Mouse (Mus musculus) olfactory bulb, adult 2 months (tissue): ENCODE data around the gene March1. TPM values are rescaled to one million over a fixed set of nuclear protein-coding genes. Genes with fewer than 3 reads are reported as not detected.

ENCODE experiments used
- H3K27ac ChIP-seq: fragments of 200-500 bp; 2 replicates; pipeline ENCODE4 v1.5.1; 2012; ENCODE audit warnings: low read depth, low read length; ENCODE audit not compliant: insufficient read depth
- H3K4me1 ChIP-seq: fragments of 200-500 bp; 2 replicates; pipeline ENCODE4 v1.6.1; 2012; ENCODE audit warnings: low read length; ENCODE audit not compliant: control insufficient read depth, insufficient read depth
- H3K4me3 ChIP-seq: fragments of 200-500 bp; 2 replicates; pipeline ENCODE4 v1.5.1; 2012; ENCODE audit warnings: mild to moderate bottlenecking, low read depth, low read length, moderate library complexity; ENCODE audit not compliant: insufficient read depth
- CTCF ChIP-seq: fragments of 200-500 bp; IDR thresholded peaks from 2 replicates; pipeline ENCODE4 v1.5.1; 2012; ENCODE audit warnings: low read depth, mild to moderate bottlenecking, low read length, moderate library complexity; ENCODE audit not compliant: insufficient read depth
- POLR2A ChIP-seq: fragments of 200-500 bp; IDR thresholded peaks from 2 replicates; pipeline ENCODE4 v1.6.1; 2012; ENCODE audit warnings: mild to moderate bottlenecking, low read depth, low read length, moderate library complexity; ENCODE audit not compliant: insufficient read depth
- WGBS: fragments of 180-500 bp; shearing (Covaris S2); methylation state at CpG from one replicate; pipeline ENCODE4 v1.1.7; 2018; 5-methylcytosine and 5-hydroxymethylcytosine counted together
- polyA plus RNA-seq: library from polyadenylated mRNA; stranded (reverse); fragments of >200 nt; gene quantifications from 2 replicates; pipeline ENCODE4 v1.2.4, GENCODE M21; 2012; ENCODE audit warnings: low replicate concordance; ENCODE audit not compliant: missing spikeins, insufficient read depth, insufficient read length

March1 gene
- polyA plus RNA-seq, 1 experiment = not detected

GRCm38 (mm10) chr8:66444141-66444540, 826.4 kb downstream of the March1 start:
- Histone ChIP-seq H3K27ac (no peak overlapping the region), H3K4me3 (no peak overlapping the region), H3K4me1 (no peaks in the 10 kb centered on the region)
- 63% methylated on average over 5 of the region's 5 CpGs for WGBS
- TF ChIP-seq POLR2A (no peak), CTCF (no peak)

- TF ChIP-seq POLR2A = no peak
- no peak overlapping the region for H3K27ac ChIP-seq
- H3K4me1 ChIP-seq = no peaks in the 10 kb centered on the region
- no peak overlapping the region for H3K4me3 ChIP-seq
- WGBS = 80% methylated on average over 3 of the region's 3 CpGs
These were observed 827.7 kb downstream of the March1 start for GRCm38 (mm10) chr8:66445351-66445750.

GRCm38 (mm10) chr8:66450691-66451090, 833.0 kb downstream of the March1 start:
- H3K4me1 ChIP-seq = no peaks in the 10 kb centered on the region
- TF ChIP-seq POLR2A (no peak), CTCF (no peak)
- WGBS = 17% methylated on average over 5 of the region's 5 CpGs
- H3K27ac ChIP-seq = no peak overlapping the region
- no peak overlapping the region for H3K4me3 ChIP-seq

GRCm38 (mm10) chr8:66457057-66457456, 839.4 kb downstream of the March1 start:
- TF ChIP-seq POLR2A (no peak), CTCF (no peak)

GRCm38 (mm10) chr8:66469821-66470220, 852.1 kb downstream of the March1 start:
- no peak overlapping the region for H3K4me3 ChIP-seq
- 91% methylated on average over 3 of the region's 3 CpGs for WGBS
- no peak for TF ChIP-seq CTCF
- TF ChIP-seq POLR2A = no peak

More at GRCm38 (mm10) chr8:66457057-66457456, 839.4 kb downstream of the March1 start:
- Histone ChIP-seq H3K27ac (no peak overlapping the region), H3K4me1 (no peaks in the 10 kb centered on the region), H3K4me3 (no peak overlapping the region)

GRCm38 (mm10) chr8:66476880-66477279, 859.2 kb downstream of the March1 start:
- TF ChIP-seq CTCF (no peak), POLR2A (no peak)
- H3K27ac ChIP-seq = no peak overlapping the region
- WGBS = 92% methylated on average over 3 of the region's 3 CpGs
- H3K4me3 ChIP-seq = no peak overlapping the region
- no peaks in the 10 kb centered on the region for H3K4me1 ChIP-seq

More at GRCm38 (mm10) chr8:66469821-66470220, 852.1 kb downstream of the March1 start:
- Histone ChIP-seq H3K4me1 (no peaks in the 10 kb centered on the region), H3K27ac (no peak overlapping the region)

- Histone ChIP-seq H3K4me3 (peak within 1 kb of the TSS; percentile 92), H3K4me1 (no peaks in the 10 kb centered on the region), H3K27ac (no peak within 1 kb of the TSS)
- under 1% methylated on average over 45 of the region's 45 CpGs for WGBS
- TF ChIP-seq CTCF = no peak
- no peak; the same call in 1 of the 2 replicates for TF ChIP-seq POLR2A
These were observed 868.5 kb downstream of the March1 start, which contains the start of gene Tma16 for GRCm38 (mm10) chr8:66486084-66486763. TSS of gene Tma16 (minus strand) at chr8:66486530.

- Histone ChIP-seq H3K4me3 (no peak overlapping the region), H3K27ac (no peak overlapping the region), H3K4me1 (no peaks in the 10 kb centered on the region)
- 49% methylated on average over 3 of the region's 3 CpGs for WGBS
- TF ChIP-seq POLR2A (no peak), CTCF (no peak)
These were observed 870.9 kb downstream of the March1 start for GRCm38 (mm10) chr8:66488556-66488955.

- TF ChIP-seq CTCF (no peak), POLR2A (no peak)
- Histone ChIP-seq H3K4me3 (no peak overlapping the region), H3K27ac (no peak overlapping the region), H3K4me1 (no peaks in the 10 kb centered on the region)
- 87% methylated on average over 4 of the region's 4 CpGs for WGBS
These were observed 872.9 kb downstream of the March1 start for GRCm38 (mm10) chr8:66490624-66491023.

GRCm38 (mm10) chr8:66494496-66494895, 876.8 kb downstream of the March1 start:
- TF ChIP-seq CTCF = no peak
- TF ChIP-seq POLR2A = no peak
- Histone ChIP-seq H3K4me3 (no peak overlapping the region), H3K4me1 (no peaks in the 10 kb centered on the region), H3K27ac (no peak overlapping the region)
- 71% methylated on average over 2 of the region's 2 CpGs for WGBS
